Mouse (Mus musculus) frontal cortex, postnatal 10 days (tissue): Measurements from ENCODE around the gene Hsp90ab1.
A peak's percentile ranks its signal among the peaks of the same experiment; 100 is the strongest.

ENCODE experiments used
- DNase-seq, 2 experiments: peaks; one replicate each; pipeline ENCODE4 v3.0.0; 2022; ENCODE audit warnings: low spot score in 2 of 2, mixed read lengths in 1 of 2

Gene Hsp90ab1

GRCm38 (mm10) chr17:45557998-45558862 is 14.8 kb downstream of the Hsp90ab1 start:
- no peak for DNase-seq

GRCm38 (mm10) chr17:45557246-45557824 is 15.7 kb downstream of the Hsp90ab1 start:
- DNase-seq, result no peak

DNA sequence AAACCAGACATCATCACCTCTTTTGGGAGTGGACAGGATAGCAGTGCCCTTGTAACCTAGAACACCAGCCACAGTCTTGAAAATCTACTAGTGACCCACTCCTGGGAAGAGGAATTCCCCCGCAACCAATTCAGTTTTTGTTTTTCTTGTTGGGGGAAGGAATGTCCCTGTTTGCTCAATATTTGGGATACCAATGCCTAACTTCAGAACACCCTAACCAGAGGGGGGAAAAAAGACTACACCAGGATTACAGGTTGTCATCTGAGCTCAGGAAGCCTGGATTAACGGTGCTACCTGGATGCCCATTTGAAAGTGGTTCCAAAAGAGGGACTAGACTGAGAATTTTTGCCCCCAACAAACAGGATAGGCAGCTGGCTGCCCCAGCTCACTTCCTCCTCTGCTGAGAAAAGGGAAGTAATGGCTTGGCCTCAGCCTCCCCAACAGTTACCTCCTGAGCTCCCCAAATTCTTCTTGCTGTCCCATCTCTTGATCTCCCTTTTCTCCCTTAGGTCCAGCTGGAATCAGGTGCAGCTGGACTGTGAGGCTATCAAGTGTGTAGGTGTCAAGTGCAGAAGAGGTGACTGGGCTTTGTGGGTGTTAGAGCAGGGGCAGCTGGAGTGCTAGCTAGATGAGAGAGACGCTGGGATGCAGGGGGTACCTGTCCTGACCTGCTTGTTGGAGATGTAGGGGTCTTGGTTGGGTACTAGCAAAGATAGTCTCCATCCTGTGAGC is 16.4 kb downstream of the Hsp90ab1 start:
- DNase-seq, result no peak

DNA sequence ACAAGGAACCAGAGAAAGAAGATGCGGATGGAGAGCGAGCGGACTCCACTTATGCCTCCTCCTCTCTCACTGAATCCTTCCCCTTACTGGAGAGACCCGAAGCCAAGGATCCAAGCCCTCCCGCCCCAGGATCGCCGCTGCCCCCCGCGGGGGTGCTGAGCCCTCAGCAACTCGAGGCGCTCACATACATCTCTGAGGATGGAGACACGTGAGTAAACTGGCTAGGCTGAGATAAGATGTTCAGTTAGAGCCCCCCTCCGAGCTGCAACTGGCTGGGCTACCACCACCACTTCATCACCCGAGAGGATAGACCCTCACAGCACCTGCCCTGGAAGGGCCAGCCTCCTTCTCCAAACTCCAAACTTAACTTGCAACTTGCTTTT is 17.0 kb downstream of the Hsp90ab1 start:
- DNase-seq, result no peak

DNA sequence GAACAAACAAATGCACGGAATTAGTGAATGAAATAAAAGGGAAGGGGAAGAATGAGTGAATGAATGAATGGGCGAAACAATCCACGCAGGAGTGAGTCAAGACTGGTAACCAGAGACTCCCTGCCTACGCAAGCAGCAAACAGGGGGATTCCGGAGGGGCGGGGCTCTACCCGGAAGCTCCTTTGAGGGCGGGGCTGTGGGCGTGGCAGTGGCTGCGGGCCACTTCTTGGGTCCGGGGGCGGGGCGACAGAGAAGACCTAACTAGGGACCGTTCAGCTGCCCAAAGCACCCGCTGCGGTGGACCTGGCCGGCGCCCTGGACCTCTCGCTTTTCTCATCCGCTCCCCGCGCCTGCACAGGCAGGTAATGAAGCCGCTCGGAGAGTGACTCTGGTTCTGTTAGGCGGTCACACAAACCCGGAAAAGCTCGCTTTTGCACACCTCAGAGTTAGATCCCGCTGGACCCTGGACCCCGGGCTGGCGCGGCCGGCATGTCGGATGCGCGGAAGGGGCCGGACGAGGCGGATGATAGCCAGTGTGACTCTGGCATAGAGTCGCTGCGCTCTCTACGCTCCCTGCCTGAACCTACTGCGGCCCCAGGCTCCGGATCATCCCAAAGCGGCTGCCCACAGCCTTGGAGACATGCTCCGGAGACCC is 17.5 kb downstream of the Hsp90ab1 start, which contains the start of gene Nfkbie:
TSS of gene Nfkbie (plus strand) at position 252 of the 655 bp plus-strand sequence.
- DNase-seq, result peak; percentile 84 to 89

DNA sequence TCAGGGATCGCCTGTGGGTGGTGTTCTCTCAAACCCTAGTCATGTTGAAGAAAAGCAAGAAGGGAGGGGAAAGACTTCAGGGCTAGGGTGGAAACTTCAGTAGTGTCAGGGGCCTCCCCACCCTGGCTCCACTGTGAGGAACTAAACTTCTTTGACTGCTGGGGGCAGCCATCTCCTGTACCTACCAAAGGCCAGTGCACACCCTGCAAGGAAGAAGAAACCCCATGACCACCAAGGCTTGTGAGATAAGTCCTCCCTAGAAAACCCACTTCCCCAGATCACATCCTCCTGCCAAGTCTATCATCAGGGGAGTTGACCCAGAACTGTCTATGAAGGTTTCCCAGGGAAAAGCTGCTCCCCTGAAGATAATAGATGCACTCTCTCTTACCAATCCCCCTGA is 18.7 kb downstream of the Hsp90ab1 start:
- DNase-seq, result no peak

DNA sequence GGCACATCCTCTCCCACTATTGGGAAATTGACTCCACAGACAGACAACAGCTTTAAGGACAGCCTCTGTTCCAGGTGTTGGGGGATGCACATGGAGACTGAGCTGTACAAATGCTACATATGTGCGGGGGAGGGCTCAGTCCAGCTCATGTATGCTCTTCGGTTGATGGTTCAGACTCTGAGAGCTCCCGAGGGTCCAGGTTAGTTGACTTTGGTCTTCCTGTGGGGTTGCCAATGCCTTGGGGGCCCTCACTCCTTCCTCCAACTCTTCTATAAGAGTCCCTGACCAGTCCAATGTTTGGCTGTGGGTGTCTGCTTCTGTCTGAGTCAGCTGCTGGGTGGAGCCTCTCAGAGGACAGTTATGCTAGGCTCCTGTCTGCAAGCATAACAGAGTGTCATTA is 20.0 kb downstream of the Hsp90ab1 start:
- no peak for DNase-seq

- DNase-seq, result peak in 1 of 2 experiments; percentile 73
These were observed 21.1 kb downstream of the Hsp90ab1 start for GRCm38 (mm10) chr17:45551816-45552451.

- no peak for DNase-seq
These were observed 21.7 kb downstream of the Hsp90ab1 start for GRCm38 (mm10) chr17:45551249-45551796.

DNA sequence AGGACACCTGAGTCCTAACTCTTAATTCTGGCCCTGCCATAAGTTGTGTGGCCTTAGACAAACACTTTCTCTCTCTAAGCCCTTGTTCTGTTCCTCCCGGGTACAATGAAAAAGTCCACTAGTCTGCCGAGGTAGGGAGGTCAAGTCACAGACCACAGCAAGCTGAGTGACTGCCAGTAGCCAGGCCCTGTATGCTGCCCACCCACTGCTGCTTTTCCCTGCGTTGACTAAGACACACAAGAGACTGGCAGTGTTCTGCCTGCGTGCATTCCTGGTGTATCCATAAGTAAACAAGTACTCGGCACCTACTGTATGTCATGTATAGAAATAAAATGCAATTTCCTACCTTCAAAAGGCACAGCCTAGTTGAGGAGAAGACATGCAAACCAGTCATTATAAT is 22.8 kb downstream of the Hsp90ab1 start:
- DNase-seq, result no peak

DNA sequence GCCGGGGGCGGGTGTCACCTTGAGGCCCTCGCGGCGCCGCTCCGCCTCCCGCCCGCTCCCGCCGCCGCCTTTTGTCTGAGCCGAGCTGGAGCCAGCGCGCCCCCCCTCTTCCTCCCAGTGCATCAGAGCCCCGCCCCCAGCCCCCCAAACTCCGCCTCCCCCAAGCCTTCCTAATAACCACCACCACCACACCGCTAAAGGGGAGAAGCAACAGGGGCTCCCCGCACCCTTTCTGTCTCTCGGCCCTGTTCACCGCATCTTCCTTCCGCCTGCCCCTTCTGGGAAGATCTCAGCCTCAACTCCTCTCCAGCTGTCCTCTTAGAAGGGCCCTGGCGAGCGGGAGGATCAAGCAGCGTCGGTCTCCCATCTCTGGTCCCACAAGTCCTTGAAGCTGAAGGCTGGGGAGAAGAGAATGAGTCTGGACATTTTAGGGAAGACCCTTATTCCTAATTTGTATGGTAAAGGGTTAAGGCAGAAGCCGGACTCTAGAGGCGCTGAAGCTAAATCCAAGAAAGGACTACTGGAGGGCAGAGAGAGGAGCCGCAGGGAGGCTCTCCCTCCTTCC is 23.4 kb downstream of the Hsp90ab1 start, which contains the start of gene Tmem151b:
TSS of gene Tmem151b (minus strand) at position 61 of the 565 bp plus-strand sequence.
- peak in 1 of 2 experiments; percentile 63 for DNase-seq

DNA sequence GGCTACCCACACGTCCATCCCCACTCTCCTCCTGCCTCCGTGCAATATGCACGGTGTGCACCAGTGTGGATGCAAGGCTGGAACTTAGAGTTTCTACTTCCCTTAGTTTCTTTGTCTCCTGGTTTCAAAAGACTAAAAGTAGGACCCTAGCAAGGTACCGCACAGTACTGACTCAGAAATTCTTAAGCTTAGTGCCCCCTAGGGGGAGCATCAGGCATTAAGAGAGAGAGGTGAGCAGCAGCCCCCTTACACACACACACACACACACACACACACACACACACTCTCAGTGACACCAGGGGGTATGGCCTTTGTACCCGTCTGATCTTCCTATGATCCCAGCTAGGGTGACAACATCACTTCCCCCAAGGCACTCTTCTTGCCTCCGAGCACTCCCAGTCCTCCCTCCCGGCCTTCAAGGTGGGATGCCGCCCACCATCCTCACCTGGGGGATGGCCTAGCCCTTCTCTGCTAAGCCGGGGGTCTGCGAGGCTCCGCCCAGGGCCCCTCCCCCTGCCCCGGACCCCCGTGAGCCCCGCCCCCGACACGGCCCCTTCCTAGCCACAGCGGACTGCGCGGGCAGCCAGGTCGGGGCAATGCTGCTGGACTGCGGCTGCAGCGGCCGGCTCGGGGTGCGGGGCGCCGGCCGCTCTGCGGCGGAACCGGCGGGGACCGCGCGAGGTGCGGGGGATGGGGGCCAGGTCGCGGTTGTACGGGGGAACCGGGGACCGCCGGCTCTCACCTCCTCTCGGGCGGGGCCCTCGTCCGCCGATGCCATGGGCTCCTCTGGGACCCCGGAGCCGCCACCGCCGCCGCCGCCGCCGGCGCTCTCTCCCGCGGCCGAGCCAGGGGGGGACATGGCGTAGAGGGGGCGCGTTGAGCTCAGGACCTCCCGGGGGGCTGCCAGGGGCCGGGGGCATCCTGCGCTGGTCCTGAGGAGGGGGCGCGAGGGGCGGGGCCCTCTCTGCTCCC is 24.2 kb downstream of the Hsp90ab1 start:
- peak; percentile 55 to 69 for DNase-seq

GRCm38 (mm10) chr17:45547461-45548190 is 25.4 kb downstream of the Hsp90ab1 start:
- no peak for DNase-seq

- DNase-seq, result no peak
These were observed 26.1 kb downstream of the Hsp90ab1 start for GRCm38 (mm10) chr17:45546941-45547340.

- no peak for DNase-seq
These were observed 27.7 kb downstream of the Hsp90ab1 start for GRCm38 (mm10) chr17:45545278-45545961.

- no peak for DNase-seq
These were observed 28.2 kb downstream of the Hsp90ab1 start for GRCm38 (mm10) chr17:45544873-45545277.

DNA sequence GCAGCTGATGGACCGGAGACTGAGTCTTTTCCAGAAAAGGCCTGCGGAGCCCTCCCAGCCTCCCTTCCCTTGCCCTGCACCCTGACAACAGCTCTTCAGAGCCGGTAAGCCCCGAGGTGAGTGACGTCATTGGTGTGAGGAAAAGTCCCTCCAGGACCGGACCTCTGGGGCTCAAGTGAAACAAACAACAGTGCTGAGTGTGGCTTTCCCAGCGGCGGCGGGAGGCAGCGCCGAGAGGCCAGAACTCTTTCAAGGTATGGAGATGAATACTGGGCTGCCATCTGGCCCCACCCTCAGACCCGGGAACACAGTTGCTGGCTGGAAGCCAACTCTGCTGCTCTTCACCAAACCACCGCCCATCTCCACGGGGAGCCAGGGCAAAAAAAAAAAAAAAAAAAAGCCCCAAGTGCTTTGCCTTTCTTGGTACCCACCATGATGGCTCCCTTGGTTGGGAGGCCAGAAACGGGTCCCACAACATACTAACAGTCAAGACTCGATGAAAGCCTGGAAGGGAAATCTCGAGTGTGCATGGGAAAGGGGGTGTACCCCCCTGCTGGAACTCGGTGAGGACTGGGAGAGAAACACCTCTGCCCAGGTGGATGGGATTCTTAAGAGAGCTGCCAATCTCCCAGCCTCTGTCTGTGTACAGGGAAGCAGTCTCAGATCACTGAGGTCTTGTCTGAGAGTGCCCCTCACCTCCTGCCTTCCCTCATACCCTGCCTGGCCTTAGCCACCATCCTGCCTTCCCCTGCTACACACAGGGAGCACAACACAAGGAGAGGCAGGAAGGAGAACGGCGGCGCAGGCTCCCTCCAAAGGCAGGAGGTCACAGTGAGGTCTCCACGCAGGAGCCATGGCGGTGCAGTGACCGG is 28.8 kb downstream of the Hsp90ab1 start:
- no peak for DNase-seq
